Mouse (Mus musculus) MN1 (cell line): ENCODE measurements around the gene A4galt.
A peak's percentile ranks its signal among the peaks of the same experiment; 100 is the strongest.

Source experiments
- DNase-seq: peaks from one replicate; pipeline ENCODE4 v3.0.0-alpha.2; 2016; ENCODE audit warnings: low spot score

Gene A4galt

DNA sequence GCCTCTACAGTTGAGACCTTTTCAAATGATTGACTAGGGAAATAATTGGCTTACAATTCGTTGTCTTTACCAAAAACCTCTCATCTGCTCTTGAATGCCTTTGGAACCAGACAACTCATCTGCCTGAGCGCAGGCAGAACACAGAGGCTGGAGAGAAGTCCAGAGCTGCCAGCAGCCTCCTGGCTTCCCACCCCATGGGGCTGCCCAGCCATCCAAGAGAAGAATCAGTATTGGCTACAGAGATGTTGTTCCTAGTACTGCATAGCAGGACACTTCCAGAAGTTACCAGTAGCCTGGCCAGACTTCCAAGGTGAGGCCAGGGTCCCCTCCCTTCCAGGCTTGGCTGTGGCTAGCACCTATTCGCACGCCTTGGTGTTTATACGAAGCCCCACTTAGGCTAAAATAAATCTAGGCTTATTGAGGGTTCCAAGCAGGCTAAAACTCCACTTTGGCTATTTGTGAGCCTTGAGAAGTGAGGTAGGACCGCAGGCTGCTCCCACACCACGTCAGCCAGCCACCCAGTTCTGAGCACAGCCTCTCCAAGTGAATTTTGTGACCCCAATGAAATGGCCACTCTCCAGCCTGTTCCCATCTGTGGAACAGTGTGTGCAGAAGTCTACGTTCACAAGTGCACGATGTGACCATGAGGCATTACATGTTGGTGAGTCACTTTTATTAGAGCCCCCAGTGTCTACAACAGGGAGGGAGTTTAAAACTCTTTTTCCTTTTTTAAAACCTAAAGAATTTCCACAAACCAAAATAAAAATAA lies 25.3 kb downstream of the A4galt start:
- DNase-seq = no peak

DNA sequence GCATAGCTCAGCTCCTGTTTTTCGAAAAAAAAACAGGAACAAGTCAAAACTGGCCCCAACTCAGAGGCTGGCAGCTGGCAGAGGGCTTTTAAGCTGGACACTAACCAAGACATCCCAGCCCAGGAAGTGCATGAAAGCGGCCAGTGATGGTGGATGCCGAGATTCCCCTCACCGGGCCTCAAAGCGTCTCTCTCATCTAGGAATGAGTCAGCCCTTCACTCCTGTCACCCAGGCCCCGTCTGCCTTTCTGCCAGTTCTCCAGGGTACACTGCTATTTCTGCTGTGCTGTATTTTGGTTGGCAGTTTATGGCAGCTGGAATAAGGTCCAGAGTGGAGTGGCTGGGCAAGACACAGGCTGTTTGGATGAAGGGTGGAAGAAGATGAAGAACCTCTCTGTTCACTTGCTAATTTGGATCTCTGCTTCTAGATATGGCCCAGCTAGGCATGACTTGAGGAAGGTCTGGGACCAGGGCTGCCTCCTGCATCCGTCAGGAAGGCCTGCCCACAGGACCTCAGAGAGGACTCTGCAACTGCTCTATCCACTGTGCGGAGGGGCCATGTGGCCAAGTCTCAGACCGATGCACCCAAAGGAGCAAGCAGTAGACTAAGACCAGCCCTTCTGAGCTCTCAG lies 27.3 kb downstream of the A4galt start:
- peak; percentile 90 for DNase-seq

DNA sequence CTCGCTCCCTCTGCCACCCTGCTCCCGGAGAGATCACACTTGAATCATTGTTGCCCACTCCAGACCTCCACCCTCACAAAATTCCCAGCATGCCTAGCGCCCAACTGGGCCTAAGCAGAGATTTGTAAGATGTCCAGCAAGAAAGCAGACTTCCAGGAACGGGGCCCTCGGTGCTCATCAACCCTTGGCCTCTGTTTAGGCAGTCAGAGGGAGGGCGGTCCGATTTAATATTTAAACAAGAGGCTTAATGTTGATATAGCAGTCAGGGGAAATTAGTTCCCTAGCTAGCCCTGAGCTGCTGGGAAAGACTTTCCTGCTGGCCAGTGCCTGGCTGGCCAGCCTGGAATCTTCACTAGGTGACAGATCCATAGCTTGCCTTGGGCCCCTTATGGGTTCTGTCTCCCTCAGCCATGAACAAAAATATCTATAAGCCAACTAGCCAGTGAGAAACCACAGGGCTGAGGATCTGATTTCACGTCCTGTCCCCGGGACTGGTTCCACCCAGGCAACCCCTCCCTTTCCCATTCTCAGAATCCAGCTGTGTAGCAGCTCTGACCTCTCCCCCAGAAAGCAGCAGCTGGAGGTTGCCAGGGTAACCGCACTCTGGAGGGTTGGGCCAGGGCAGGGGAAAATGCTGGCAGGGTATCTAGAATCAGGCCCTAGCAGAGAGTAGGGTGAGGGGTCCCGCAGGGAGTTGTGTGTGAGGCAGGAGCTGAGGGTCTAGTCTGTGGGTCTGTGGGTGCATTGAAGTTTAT lies 28.2 kb downstream of the A4galt start:
- DNase-seq = peak; percentile 90

DNA sequence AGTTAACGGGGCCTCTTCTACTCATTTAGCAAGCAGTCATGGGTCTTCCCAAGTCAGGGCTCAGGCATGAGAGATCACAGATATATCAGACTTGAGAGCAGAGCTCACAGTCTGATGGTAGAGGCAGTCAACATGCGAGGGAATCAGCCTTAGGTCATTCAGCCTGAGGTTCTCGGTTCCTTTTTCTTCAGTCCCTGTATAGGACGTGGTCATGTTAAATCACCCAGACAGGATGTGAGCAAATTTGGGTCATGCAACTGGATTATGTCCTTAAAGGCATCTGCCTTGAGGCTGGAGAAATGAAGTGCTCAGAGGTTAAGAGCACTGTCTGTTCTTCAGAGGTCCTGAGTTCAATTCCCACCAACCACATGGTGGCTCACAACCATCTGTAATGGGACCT lies 29.9 kb downstream of the A4galt start:
- DNase-seq = no peak

DNA sequence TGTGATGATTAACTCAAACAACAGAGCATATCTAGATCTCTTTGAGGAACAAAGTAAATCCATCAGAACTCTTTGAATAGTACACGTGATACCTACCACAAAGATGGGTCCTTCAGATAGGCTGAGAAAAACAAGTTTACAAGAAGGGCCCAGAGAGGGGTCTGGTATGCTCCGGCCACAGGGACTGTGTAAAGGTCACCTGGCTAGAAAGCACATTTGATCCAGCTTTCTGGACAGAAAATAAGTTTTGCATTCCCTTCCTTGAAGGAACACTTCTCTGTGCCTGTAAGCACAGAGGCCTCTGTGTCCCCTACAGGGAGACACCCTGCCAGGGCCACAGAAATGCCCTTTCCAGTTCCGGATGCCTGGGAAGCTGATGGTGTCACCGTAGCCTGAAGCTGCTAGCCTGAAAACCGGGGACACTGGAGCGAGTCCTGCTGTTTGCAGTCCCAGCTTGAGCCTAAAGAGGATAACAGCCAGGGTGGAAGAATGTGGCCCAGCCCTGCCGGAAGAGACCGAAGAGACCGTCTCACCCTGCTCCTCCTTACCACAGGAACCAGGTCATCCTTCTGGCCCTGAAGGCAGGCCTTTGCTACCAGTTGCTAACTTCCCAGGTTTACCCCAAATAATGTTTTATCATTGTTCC lies 31.1 kb downstream of the A4galt start:
- no peak for DNase-seq

DNA sequence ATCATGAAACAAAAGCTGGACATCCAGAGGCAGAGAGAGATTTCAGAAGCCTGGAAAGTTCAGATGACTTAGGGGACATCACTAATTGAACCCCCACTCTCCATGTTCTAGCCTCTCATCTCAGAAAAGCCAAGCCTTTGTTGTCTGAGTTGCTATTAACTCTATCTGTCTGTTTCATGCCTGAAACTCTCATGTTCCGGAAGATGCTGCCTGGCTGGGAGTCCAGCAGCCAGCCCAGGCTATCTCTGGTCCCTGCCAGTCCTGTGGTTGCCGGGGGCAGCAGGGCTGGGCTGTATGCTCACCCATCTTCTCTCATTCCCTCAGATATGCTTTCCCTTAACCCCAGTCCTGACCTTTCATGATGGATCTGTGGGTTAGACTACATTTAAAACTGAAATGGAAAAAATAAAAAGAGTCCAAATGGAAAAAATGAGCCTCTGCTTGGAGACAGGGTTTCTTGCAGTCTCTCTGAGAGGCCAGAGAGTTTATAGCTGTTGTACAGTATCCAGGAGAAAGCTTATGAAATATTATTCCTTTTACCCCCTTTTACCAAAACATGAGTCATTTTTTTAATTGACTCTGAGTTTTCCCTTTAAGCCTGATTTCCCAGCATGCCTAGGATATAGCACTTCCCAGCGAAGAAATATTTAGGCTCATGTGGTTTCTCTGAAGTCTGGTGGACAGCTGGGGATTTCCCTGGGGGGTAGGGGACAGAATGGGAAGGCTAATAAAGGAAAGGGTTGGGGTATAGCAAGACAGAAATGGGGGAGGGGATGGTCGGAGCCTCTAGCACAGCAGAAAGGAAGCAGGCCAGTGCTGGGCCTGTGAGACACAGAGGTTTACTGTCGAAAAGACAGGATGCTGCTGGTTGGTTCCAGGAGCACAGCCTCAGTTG lies 36.0 kb downstream of the A4galt start:
- peak; percentile 73 for DNase-seq

DNA sequence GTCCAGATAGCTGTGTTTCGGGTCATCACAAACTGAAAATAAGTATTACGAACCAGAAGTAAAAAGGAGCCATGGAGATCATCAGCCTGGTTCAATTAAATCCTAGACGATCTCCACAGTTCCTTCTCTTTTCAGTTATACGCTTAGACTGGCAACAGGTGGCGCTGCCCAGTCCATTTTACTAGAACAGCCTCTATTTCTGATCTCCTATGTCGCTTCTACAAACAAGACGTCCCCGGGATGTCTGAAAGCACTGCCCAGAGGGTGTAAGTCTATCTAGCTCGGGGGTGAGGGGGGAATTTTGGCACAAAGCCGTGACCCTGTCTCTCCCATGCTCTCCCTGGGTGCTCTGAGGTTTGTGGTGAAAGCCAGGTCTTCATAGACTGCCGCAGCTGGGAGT lies 41.3 kb downstream of the A4galt start:
- DNase-seq = peak; percentile 91

DNA sequence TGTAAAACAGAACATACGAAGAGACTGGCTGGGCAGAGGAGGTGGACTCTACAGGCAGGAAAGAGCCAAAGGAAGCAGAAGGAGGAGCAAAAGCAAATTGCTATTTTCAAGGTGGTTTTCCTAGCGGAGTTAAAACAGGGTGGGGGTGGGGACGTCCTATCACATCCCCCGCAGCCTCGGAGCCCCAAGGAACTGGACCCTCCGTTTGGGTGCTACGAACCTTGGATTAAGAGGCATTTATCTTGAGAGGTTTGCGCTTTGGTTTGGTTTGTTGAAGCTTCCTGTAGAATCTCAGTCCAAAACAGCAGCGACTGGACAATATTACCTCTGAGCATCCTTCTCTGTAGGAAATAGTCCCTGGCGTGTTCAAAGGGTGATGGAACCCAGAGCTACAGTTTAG lies 41.9 kb downstream of the A4galt start:
- no peak for DNase-seq

DNA sequence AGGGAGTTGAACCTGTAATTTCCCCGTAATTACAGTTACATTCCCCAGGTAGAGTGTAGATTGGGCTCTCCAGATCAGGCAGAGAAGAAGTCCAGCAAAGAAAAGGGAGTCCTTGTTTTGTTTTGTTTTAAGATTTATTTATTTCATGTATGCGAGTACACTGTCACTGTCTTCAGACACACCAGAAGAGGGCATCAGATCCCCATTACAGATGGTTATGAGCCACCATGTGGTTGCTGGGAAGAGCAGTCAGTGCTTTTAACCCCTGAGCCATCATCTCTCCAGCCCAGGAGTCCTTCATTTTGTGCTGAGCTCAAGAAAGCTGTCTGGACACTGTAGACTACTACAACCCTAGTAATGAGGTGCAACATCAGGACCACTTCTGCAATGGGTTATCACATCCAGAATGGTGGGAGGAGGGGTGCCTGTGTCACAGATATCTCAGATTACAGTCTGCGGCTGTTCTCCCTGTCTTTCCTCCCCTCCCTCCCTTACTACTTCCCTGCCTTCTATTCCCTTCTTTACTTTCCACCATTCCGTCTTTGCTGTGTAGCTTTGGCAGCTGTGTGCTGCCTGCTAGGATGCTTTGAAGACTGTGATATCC lies 42.4 kb downstream of the A4galt start:
- DNase-seq = peak; percentile 53

DNA sequence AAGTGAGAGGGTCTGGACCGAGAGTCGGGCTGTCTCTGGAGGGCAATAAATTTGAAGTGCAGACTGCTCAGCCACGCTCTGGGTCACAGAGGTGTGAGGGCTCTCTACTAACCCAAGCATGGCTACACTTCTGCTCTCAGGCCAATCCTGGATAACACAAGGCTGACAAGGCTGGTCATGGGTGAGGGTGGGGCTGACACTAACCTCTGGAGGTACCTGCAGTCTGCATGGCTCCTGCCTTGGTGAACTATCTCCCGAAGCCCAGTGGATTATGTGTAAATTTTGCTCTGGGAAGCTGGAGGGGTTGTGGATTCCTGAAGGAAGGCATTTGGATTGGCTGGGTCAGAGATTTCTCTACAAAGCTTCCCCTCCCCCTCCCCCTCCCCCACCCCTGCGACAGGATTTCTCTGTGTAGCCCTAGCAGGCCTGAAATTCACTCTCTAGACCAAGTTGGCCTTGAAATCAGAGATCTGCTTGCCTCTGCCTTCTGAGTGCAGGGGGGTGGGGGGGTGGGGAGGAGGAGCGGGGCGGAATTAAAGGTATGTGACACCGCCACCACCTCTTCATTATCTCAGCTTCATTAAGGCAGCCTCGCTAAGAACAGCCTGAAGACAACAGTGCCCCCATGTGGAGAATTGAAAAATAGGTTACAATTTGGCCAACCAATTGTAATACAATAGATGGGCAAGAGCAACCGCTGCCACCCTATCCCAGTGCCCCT lies 46.7 kb downstream of the A4galt start:
- DNase-seq = peak; percentile 93

DNA sequence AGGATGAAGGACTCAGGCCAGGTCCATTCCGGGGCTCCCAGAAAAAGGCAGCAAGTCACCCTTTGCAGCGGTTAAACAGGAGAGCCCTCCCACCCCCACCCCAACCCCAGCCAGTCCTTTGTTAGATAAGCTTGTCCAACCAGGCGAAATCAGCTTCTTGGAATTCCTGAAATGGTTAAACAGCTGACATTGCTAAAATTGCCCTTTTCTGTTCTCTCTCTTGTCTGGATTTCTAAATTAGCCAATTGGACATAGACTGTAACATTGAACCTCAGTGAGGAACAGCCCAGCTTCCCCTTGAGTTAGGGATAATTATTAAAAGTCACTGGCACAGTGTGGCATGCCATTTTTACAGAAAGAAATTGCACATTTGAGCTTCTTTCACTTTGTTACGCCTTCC lies 49.2 kb downstream of the A4galt start:
- DNase-seq = no peak

DNA sequence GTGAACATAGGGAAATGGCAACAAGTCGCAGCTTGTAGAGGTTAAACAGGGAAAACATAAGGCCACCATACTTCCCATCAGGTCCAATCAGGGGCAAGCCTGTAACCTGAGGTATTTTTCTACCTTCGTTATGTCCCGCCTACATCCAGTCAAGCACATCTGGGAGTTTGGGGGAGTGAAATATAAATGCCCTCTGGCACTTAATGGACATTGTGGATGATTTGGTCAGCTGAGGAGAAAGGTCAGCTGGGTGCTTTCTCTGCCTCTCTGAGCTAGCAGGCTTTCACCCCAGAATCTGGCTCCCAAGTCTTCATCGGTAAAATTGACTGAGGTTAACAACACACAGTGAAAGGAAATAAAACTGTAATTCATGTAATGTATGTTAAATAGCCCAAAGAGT lies 58.2 kb downstream of the A4galt start:
- DNase-seq = no peak

DNA sequence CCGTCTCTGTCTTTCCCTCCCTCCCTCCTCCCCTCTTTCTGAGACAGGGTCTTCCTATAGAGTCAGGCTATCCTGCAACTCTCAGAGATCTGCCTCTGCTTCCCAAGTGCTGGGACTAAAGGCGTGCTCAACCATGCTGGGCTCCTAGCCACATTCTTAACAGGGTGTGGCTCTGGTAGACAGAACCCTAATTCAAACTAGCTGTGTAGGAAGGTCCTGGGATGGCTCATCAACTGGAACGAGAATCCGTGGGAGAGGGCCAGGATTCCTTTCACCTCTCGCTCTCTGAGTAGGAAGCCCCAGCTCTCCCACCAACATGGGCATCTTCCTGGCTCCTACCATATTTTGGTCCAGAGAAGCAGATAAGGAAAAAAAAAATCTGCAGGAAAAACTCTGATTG lies 69.2 kb downstream of the A4galt start:
- no peak for DNase-seq

DNA sequence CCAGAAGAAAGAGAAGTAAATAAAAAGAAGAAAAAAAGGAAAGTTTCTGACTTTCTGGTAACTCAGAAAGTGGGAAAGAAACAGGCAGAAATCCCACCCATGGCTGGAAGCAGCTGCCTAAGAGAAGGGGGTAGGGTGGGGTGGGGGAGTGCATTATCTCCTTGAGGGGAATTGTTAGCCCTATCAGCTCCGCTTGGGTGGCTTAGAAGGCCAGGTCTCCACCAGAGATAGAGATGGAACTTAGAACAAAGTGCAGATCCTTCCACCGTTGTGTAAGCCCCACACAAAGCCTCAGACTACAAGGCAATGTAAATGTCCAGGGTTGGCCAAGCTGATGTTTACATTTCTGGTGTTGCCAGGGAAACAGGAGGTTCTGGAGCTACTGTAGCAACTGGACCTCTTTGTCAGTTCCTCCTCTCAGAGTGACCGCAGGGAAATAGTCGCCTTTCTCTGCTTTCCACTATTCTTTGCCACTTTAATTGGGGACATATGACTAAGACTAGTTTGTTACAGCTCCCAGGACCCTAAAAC lies 69.7 kb downstream of the A4galt start:
- DNase-seq = no peak

DNA sequence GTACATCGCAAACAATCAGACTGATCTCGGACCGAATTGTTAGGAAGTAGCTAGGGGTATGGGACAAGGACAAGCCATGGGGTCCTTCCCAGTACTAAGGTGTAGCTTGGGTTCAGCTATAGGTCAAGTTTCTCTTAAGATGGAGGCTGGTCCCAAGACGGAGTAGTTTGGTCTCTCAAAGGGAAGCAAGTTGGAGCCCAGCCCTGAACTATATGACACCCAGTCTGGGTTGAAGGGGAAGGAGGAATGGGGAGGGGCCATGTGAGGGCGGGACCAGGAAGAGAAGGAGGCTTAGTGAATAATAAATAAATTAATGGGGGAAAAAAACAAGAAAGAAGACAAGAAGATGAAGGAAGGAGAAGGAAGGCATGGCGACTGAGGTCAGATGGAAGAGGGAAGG lies 71.6 kb downstream of the A4galt start:
- DNase-seq = no peak
